Mouse (Mus musculus) c-Kit-positive CD71-positive TER-119-negative erythroid progenitor cells, embryonic 14.5 days (primary cell): ENCODE data around the gene Mamdc2.

ENCODE experiments used
- DNase-seq: peaks from one replicate; pipeline ENCODE4 v3.0.0-alpha.2; 2013; ENCODE audit warnings: low read depth

The Mamdc2 gene

GRCm38 (mm10) chr19:23354738-23355137 is 93.5 kb downstream of the Mamdc2 start:
- DNase-seq, result no peak

- DNase-seq, result no peak
These were observed 94.3 kb downstream of the Mamdc2 start for GRCm38 (mm10) chr19:23353881-23354401.

GRCm38 (mm10) chr19:23353161-23353560 is 95.1 kb downstream of the Mamdc2 start:
- no peak for DNase-seq

- no peak for DNase-seq
These were observed 96.3 kb downstream of the Mamdc2 start for GRCm38 (mm10) chr19:23351808-23352491.

- no peak for DNase-seq
These were observed 98.3 kb downstream of the Mamdc2 start for GRCm38 (mm10) chr19:23349930-23350329.

GRCm38 (mm10) chr19:23342782-23343181 is 105.5 kb downstream of the Mamdc2 start:
- DNase-seq, result no peak

GRCm38 (mm10) chr19:23332883-23333282 is 115.4 kb downstream of the Mamdc2 start:
- no peak for DNase-seq

GRCm38 (mm10) chr19:23330842-23331241 is 117.4 kb downstream of the Mamdc2 start:
- no peak for DNase-seq

GRCm38 (mm10) chr19:23329346-23329745 is 118.9 kb downstream of the Mamdc2 start:
- no peak for DNase-seq

- DNase-seq, result no peak
These were observed 121.1 kb downstream of the Mamdc2 start for GRCm38 (mm10) chr19:23327056-23327640.

- DNase-seq, result no peak
These were observed 125.1 kb downstream of the Mamdc2 start for GRCm38 (mm10) chr19:23323107-23323506.

GRCm38 (mm10) chr19:23317989-23318358 is 130.3 kb downstream of the Mamdc2 start:
- DNase-seq, result no peak

GRCm38 (mm10) chr19:23317295-23317988 is 130.8 kb downstream of the Mamdc2 start:
- DNase-seq, result no peak

- no peak for DNase-seq
These were observed 131.4 kb downstream of the Mamdc2 start for GRCm38 (mm10) chr19:23316851-23317250.

- peak; percentile 6 for DNase-seq
These were observed 138.3 kb downstream of the Mamdc2 start for GRCm38 (mm10) chr19:23309979-23310378.

GRCm38 (mm10) chr19:23306671-23307070 is 141.6 kb downstream of the Mamdc2 start:
- DNase-seq, result no peak

GRCm38 (mm10) chr19:23299987-23300386 is 148.3 kb downstream of the Mamdc2 start:
- DNase-seq, result no peak

- no peak for DNase-seq
These were observed 149.3 kb downstream of the Mamdc2 start for GRCm38 (mm10) chr19:23298917-23299316.

- no peak for DNase-seq
These were observed 151.1 kb downstream of the Mamdc2 start for GRCm38 (mm10) chr19:23297191-23297590.

GRCm38 (mm10) chr19:23289251-23289650 is 159.0 kb downstream of the Mamdc2 start:
- no peak for DNase-seq

GRCm38 (mm10) chr19:23281911-23282660 is 166.2 kb downstream of the Mamdc2 start:
- DNase-seq, result no peak

- DNase-seq, result no peak
These were observed 174.1 kb downstream of the Mamdc2 start for GRCm38 (mm10) chr19:23274054-23274724.
